Mouse (Mus musculus) stomach, postnatal 0 days (tissue): ENCODE data around the gene Tmc6.

ENCODE experiments used
- CTCF ChIP-seq: IDR thresholded peaks from 2 replicates; pipeline ENCODE4 v1.5.1; 2016; ENCODE audit warnings: antibody characterized with exemption, low read depth, mild to moderate bottlenecking, moderate library complexity
- EP300 ChIP-seq: optimal IDR thresholded peaks from 2 replicates; pipeline ENCODE3; 2016; ENCODE audit warnings: antibody characterized with exemption

DNA sequence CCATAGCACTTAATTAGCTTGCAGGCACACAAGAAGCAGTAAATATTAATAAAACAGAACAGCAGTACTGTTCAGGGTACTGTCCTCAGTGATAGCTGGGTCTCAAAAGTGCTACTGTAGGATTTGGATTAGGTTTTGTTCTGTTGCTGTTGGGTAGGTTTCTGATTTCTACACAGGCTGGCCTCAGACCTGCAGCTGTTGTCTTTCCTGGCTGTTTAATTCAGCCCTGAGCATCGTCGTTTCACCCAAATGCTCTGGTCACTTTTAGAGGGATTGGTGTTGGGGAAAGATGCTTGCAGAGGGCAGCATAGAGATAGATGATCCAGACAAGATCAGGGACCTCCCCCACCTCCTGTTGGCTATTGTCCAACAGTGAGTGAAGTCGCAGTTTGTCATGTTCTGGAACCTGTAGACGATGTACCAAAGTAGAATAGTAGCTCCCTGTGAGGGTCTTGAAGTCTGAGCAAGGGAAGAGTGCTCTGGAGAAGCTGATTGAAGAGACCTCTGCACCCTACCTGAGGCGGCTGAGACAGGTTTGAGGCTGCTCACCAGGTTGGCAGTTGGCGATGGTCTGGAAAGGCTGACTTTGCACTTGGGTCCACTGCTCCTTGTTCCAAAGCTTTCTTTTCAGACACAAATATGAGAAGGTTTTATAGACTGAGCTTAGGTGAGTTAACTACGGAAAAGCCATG, 52.1 kb downstream of the Tmc6 start:
- TF ChIP-seq CTCF (no peak), EP300 (no peak)
